8 mouse cellular contexts compared by ENCODE assay signal in genomic region chrX:112311531-112311887, GRCm38 (mm10). TPM values are rescaled to one million over a fixed set of nuclear protein-coding genes. Genes with fewer than 3 reads are reported as not detected.
A peak's percentile ranks its signal among the peaks of the same experiment; 100 is the strongest.
DNase-seq lines count a peak whose midpoint lies in the region; ATAC-seq lines count a peak whose summit lies in the region.

No protein-coding gene starts in this region.

- no peak overlapping the region for H3K4me2 ChIP-seq in intestine, embryonic 16.5 days (ENCODE audit: low read depth, low read length)
- peak overlapping the region; percentile 50 for H3K4me2 ChIP-seq in midbrain, embryonic 13.5 days (replicated peaks)

- peak; percentile 57; the same call in 1 of the 2 replicates for ATAC-seq in frontal cortex, adult (ENCODE audit: low TSS enrichment)
- ATAC-seq in intestine, embryonic 16.5 days: peak; percentile 76
- peak; percentile 75 for ATAC-seq in midbrain, embryonic 13.5 days

- no peaks in the 10 kb centered on the region for H3K27me3 ChIP-seq in intestine, embryonic 16.5 days (replicated peaks; ENCODE audit: control insufficient read depth, insufficient read depth, low read length)
- no peaks in the 10 kb centered on the region for H3K27me3 ChIP-seq in midbrain, embryonic 13.5 days

- peak overlapping the region; percentile 57 for H3K4me3 ChIP-seq in intestine, embryonic 16.5 days (ENCODE audit: low read length)
- H3K4me3 ChIP-seq in midbrain, embryonic 13.5 days (replicated peaks): peak overlapping the region; percentile 57

- 0 out of 2 replicates have a peak, but pooled peaks cover 2% of the 10 kb centered on the region for H3K4me1 ChIP-seq in intestine, embryonic 16.5 days (ENCODE audit: control insufficient read depth, insufficient read depth, low read length)
- H3K4me1 ChIP-seq in midbrain, embryonic 13.5 days (replicated peaks): no peaks in the 10 kb centered on the region; the same call in 1 of the 2 replicates

- 0 out of 2 replicates have a peak overlapping the region, but pooled peaks have one; percentile 1 for H3K27ac ChIP-seq in intestine, embryonic 16.5 days (ENCODE audit: low read length)
- no peak overlapping the region for H3K27ac ChIP-seq in midbrain, embryonic 13.5 days

- H3K9ac ChIP-seq in intestine, embryonic 16.5 days (ENCODE audit: low read depth, low read length): peak overlapping the region; percentile 72
- H3K9ac ChIP-seq in midbrain, embryonic 13.5 days (replicated peaks): peak overlapping the region; percentile 56

- WGBS in intestine, embryonic 16.5 days: 12% methylated on average over 12 of the region's 12 CpGs
- WGBS in midbrain, embryonic 13.5 days: 13% methylated on average over 12 of the region's 12 CpGs

- no peaks in the 10 kb centered on the region for H3K9me3 ChIP-seq in intestine, embryonic 16.5 days (ENCODE audit: control insufficient read depth, low read length)
- no peaks in the 10 kb centered on the region for H3K9me3 ChIP-seq in midbrain, embryonic 13.5 days

- DNase-seq in frontal cortex, adult 2 months (ENCODE audit: extremely low spot score in 1 of 2, low spot score in 1 of 2): no peak
- peak; percentile 2 for DNase-seq in urinary bladder, postnatal 14 days (ENCODE audit: low spot score)
- no peak for DNase-seq in urinary bladder, postnatal 10 days (ENCODE audit: low spot score)
- DNase-seq in B cell, adult 2 months: no peak
- no peak for DNase-seq in gastrocnemius, adult 8-10 months (ENCODE audit: low spot score in 2 of 2)

- no peaks in the 10 kb centered on the region for H3K36me3 ChIP-seq in intestine, embryonic 16.5 days (ENCODE audit: control insufficient read depth, insufficient read depth, low read length)
- H3K36me3 ChIP-seq in midbrain, embryonic 13.5 days: no peaks in the 10 kb centered on the region

RNA-seq across cellular contexts. Expression of gene Apool, which starts 0.4 kb away (rescaled TPM):
- polyA plus RNA-seq in frontal cortex, adult 2 months (2012; rRNA removed): 4.6 and 5.1 TPM in 2 replicates
- 64.8 and 70.6 TPM in 2 replicates for polyA plus RNA-seq in intestine, embryonic 16.5 days (2015; fragmentation: Nextera tagmentation; extraction: Ambion mirVana)
- 32.4 and 33.8 TPM in 2 replicates for polyA plus RNA-seq in midbrain, embryonic 13.5 days (2015; fragmentation: Nextera tagmentation; extraction: Ambion mirVana)
- total RNA-seq in gastrocnemius, adult 8-10 months (2022): 10 to 100 TPM; 38.0 to 45.5 (median 39.7) TPM
